Mouse (Mus musculus): ENCODE measurements around the gene Gm49318.

GRCm38 (mm10) chr9:22050351-22050889 lies 20.6 kb downstream of the Gm49318 start:
- TF ChIP-seq CTCF (IDR thresholded peaks at IDR 0.05; ENCODE audit: low read depth) (no peak), EP300 (IDR thresholded peaks at IDR 0.05; ENCODE audit: low read depth) (no peak)
